Mouse (Mus musculus) left cerebral cortex, adult 2 months (tissue): ENCODE measurements at regions not wholly inside any gene's neighbourhood (a gene's known extent, or its start where the extent isn't known, plus 50 kb on each side); places are given as distances from the start of the nearest gene placed in this dataset.
A peak's percentile ranks its signal among the peaks of the same experiment; 100 is the strongest.

Experiments used
- DNase-seq, 2 experiments: peaks; one replicate each; pipeline ENCODE4 v3.0.0; 2021 to 2022; ENCODE audit warnings: low spot score in 2 of 2, mixed read lengths in 1 of 2; ENCODE audit errors: extremely low spot score in 1 of 2
- H3K27ac ChIP-seq: fragments of 200-600 bp; 2 replicates; pipeline ENCODE4 v1.8.1; 2022
- H3K4me3 ChIP-seq: fragments of 200-600 bp; 2 replicates; pipeline ENCODE4 v1.8.1; 2022
- CTCF ChIP-seq: fragments of 200-600 bp; IDR thresholded peaks from 2 replicates; pipeline ENCODE4 v1.8.1; 2022; ENCODE audit warnings: antibody characterized with exemption, mild to moderate bottlenecking, moderate library complexity
- intact Hi-C: fragments of 180-260 bp; cut with DNase I; formaldehyde crosslinking; loops from one replicate; pipeline ENCODE4 v1.15.1; 2025

DNA sequence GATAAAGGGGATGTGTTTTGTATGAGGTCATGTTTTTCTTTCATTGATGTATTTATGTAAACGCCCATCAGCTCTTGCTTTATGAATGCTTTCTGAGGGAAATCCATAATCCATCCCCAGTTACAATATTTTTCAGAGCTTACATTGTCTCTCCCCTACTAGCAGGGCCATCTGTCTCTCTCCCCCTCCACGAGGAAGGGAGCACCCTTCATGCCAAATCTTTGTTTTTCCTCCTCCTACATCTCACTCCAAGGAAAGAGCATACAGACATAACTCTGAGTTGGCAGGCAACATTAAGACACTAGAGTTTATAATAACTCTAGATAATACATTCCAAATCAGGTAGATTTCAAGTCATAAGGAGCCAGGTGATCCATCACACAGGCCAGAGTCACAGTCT is 509.1 kb downstream of the Galc start:
- DNase-seq, result no peak
- TF ChIP-seq CTCF, result no peak
- intact Hi-C loops, result no loop called here
- peak overlapping the region; percentile 32; the same call in 1 of the 2 replicates for H3K27ac ChIP-seq
- H3K4me3 ChIP-seq, result no peak overlapping the region

DNA sequence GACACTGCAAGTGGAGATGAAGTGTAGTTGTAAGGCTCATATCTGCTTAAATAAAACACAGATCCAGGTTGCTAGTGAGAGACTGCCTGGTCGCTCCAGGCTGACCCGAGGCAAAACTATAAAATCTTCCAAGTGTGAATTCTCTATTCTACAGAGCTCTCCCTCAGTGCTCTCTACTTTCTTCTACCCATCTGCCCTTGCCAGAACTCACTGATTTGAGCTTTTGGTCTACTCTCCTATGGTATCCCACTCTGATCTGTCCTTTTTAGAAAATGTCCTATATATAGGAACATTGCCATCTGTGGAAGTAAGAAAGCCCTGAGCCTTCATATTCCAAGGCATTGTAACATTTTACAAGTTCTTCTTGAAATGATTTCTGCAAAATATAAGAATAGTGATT is 518.3 kb downstream of the Galc start:
- intact Hi-C loops, result loop anchor here (10.0 kb wide), 1 partner anchor 234 kb away; no protein-coding TSS in a partner anchor
- no peak for TF ChIP-seq CTCF
- no peak for DNase-seq
- H3K4me3 ChIP-seq, result no peak overlapping the region
- no peak overlapping the region for H3K27ac ChIP-seq

DNA sequence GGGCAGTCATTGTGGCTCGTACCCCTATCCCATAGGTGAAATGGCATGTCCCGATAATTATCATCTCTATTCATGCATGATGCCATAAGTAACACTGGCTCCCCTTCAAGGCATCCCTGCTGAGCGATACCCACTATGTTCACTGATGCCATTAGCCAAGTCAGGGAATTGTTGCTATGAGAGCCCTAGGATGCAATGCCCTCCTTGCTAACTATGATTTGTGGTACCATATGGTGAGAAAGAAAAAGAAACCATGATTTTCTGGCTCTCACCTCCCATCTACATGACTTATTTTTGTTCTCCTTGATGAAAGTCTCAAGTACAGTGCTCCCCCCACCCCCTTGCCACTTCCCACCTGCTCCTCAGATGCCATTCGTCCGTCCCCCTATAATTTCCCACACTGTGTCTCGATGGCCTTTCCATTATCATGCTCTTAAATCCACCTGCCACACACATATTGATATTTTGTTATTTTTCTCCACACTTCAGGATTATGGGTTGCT is 527.1 kb downstream of the Galc start:
- intact Hi-C loops, result loop anchor here (1.0 to 10.0 kb wide), 2 partner anchors 231 to 453 kb away; no protein-coding TSS in a partner anchor
- TF ChIP-seq CTCF, result no peak
- no peak for DNase-seq
- Histone ChIP-seq H3K27ac (no peak overlapping the region), H3K4me3 (no peak overlapping the region)

DNA sequence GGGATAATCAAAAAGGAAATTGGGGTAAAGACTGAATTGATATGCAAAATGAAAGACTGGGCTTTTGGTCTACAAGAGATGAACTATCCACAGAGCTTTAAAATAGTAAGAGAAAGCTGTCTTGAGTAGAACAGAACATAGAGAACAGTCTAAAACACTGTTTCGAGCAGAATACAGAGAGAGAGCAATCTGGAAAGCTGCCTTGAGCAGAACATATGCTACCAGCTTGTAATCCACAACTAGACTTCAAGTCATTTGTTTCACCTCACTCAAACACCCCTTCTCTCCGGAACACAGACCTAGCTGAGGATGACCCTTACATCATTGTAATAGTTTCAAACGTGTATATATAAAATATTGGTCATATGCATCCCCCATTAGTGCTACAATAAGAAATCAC is 538.7 kb downstream of the Galc start:
- intact Hi-C loops, result no loop called here
- Histone ChIP-seq H3K27ac (no peak overlapping the region; the same call in 1 of the 2 replicates), H3K4me3 (no peak overlapping the region)
- no peak for DNase-seq
- no peak for TF ChIP-seq CTCF

DNA sequence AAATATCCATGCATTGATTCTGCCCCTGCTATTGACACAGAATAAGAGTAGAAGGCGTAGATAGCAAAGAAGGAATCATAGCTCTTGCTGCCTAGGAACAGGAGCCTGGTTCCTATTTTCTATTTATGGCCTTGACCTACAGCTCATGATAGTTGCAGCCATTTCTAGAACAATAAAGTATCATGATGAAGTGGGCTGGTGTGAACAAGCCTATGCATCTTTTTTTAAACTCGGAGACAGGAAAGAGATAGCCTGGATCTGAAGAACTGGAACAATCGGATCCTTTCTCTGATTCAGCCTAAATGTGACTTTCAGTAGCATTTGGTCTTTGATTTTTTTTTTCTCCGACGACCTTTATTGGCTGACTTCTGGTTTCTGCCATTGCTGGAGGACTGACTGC is 541.4 kb downstream of the Galc start:
- no peak for TF ChIP-seq CTCF
- no peak overlapping the region for H3K4me3 ChIP-seq
- H3K27ac ChIP-seq, result peak overlapping the region; percentile 66
- no peak for DNase-seq
- intact Hi-C loops, result loop anchor here (1.0 kb wide), 1 partner anchor 217 kb away; no protein-coding TSS in a partner anchor
